Mouse (Mus musculus): ENCODE measurements around the gene Stxbp5. TPM values are rescaled to one million over a fixed set of nuclear protein-coding genes. Genes with fewer than 3 reads are reported as not detected.
A peak's percentile ranks its signal among the peaks of the same experiment; 100 is the strongest.

The Stxbp5 gene
- polyA plus RNA-seq (2015; fragmentation: Nextera tagmentation; extraction: Ambion mirVana), result 6.3 TPM in 2 replicates

- no peaks in the 10 kb centered on the region for H3K9me3 ChIP-seq
- peak within 1 kb of the TSS; percentile 97 for H3K27ac ChIP-seq
- peak within 1 kb of the TSS; percentile 96 for H3K9ac ChIP-seq
- 0 out of 2 replicates have a peak, but pooled peaks cover 5% of the 10 kb centered on the region for H3K4me1 ChIP-seq
- no peaks in the 10 kb centered on the region for H3K36me3 ChIP-seq
- H3K4me3 ChIP-seq (replicated peaks), result peak within 1 kb of the TSS; percentile 88
- WGBS, result under 1% methylated on average over 41 of the region's 52 CpGs
- ATAC-seq (ENCODE audit: insufficient read depth, low FRiP score, low read depth), result peak; percentile 45; the same call in 1 of the 2 replicates
- H3K4me2 ChIP-seq, result peak within 1 kb of the TSS; percentile 97
- no peaks in the 10 kb centered on the region for H3K27me3 ChIP-seq (replicated peaks)
Observed at GRCm38 (mm10) chr10:9901071-9901696, at the start of gene Stxbp5. Gene Stxbp5, minus strand, starts transcription at chr10:9901079.

- no peak for ATAC-seq (ENCODE audit: insufficient read depth, low FRiP score, low read depth)
- no peaks in the 10 kb centered on the region for H3K36me3 ChIP-seq
- no peaks in the 10 kb centered on the region for H3K27me3 ChIP-seq (replicated peaks)
- no peak overlapping the region for H3K27ac ChIP-seq
- H3K9me3 ChIP-seq, result no peaks in the 10 kb centered on the region
- no peaks in the 10 kb centered on the region for H3K4me1 ChIP-seq
- H3K9ac ChIP-seq, result no peak overlapping the region
- H3K4me3 ChIP-seq (replicated peaks), result no peak overlapping the region
- WGBS, result 80% methylated on average over 5 of the region's 5 CpGs
- H3K4me2 ChIP-seq, result no peak overlapping the region
Observed at GRCm38 (mm10) chr10:9912395-9912794, 11.5 kb upstream of the Stxbp5 start.

- Histone ChIP-seq H3K4me1 (no peaks in the 10 kb centered on the region), H3K4me2 (no peak overlapping the region), H3K27ac (no peak overlapping the region), H3K36me3 (no peaks in the 10 kb centered on the region), H3K27me3 (replicated peaks) (no peaks in the 10 kb centered on the region), H3K9me3 (no peaks in the 10 kb centered on the region), H3K9ac (no peak overlapping the region), H3K4me3 (replicated peaks) (no peak overlapping the region)
- WGBS, result 69% methylated on average over 8 of the region's 8 CpGs
- no peak for ATAC-seq (ENCODE audit: insufficient read depth, low FRiP score, low read depth)
Observed at GRCm38 (mm10) chr10:9907919-9908502, 7.1 kb upstream of the Stxbp5 start.

- Histone ChIP-seq H3K4me1 (no peaks in the 10 kb centered on the region), H3K9ac (no peak overlapping the region)
- WGBS, result 84% methylated on average over 2 of the region's 2 CpGs
Observed at GRCm38 (mm10) chr10:9907519-9907918, 6.6 kb upstream of the Stxbp5 start.

GRCm38 (mm10) chr10:9906185-9906584 is 5.3 kb upstream of the Stxbp5 start:
- Histone ChIP-seq H3K4me1 (no peaks in the 10 kb centered on the region), H3K27me3 (replicated peaks) (no peaks in the 10 kb centered on the region), H3K9ac (no peak overlapping the region), H3K4me3 (replicated peaks) (no peak overlapping the region), H3K27ac (no peak overlapping the region), H3K9me3 (no peaks in the 10 kb centered on the region), H3K4me2 (no peak overlapping the region), H3K36me3 (no peaks in the 10 kb centered on the region)
- WGBS, result 46% methylated on average over 3 of the region's 3 CpGs
- ATAC-seq (ENCODE audit: insufficient read depth, low FRiP score, low read depth), result no peak

More at GRCm38 (mm10) chr10:9907519-9907918, 6.6 kb upstream of the Stxbp5 start:
- H3K4me3 ChIP-seq (replicated peaks), result no peak overlapping the region
- no peaks in the 10 kb centered on the region for H3K36me3 ChIP-seq
- H3K9me3 ChIP-seq, result no peaks in the 10 kb centered on the region
- H3K27ac ChIP-seq, result no peak overlapping the region
- no peak for ATAC-seq (ENCODE audit: insufficient read depth, low FRiP score, low read depth)
- H3K27me3 ChIP-seq (replicated peaks), result no peaks in the 10 kb centered on the region
- no peak overlapping the region for H3K4me2 ChIP-seq

- Histone ChIP-seq H3K4me2 (peak overlapping the region; percentile 97), H3K27ac (peak overlapping the region; percentile 97), H3K4me1 (0 out of 2 replicates have a peak, but pooled peaks cover 5% of the 10 kb centered on the region), H3K36me3 (no peaks in the 10 kb centered on the region), H3K27me3 (replicated peaks) (no peaks in the 10 kb centered on the region), H3K9ac (peak overlapping the region; percentile 96; the same call in 1 of the 2 replicates), H3K9me3 (no peaks in the 10 kb centered on the region), H3K4me3 (replicated peaks) (peak overlapping the region; percentile 88)
- peak; percentile 94 for ATAC-seq (ENCODE audit: insufficient read depth, low FRiP score, low read depth)
- 0% methylated on average over 16 of the region's 16 CpGs for WGBS
Observed at GRCm38 (mm10) chr10:9901697-9902239, 889 bp upstream of the Stxbp5 start.

- H3K4me3 ChIP-seq (replicated peaks), result peak overlapping the region; percentile 88
- H3K36me3 ChIP-seq, result no peaks in the 10 kb centered on the region
- H3K9ac ChIP-seq, result peak overlapping the region; percentile 96
- peak overlapping the region; percentile 97 for H3K27ac ChIP-seq
- H3K4me2 ChIP-seq, result peak overlapping the region; percentile 97
- H3K4me1 ChIP-seq, result 0 out of 2 replicates have a peak, but pooled peaks cover 5% of the 10 kb centered on the region
- no peaks in the 10 kb centered on the region for H3K27me3 ChIP-seq (replicated peaks)
- ATAC-seq (ENCODE audit: insufficient read depth, low FRiP score, low read depth), result peak; percentile 36
- WGBS, result under 1% methylated on average over 59 of the region's 81 CpGs
- H3K9me3 ChIP-seq, result no peaks in the 10 kb centered on the region
Observed at GRCm38 (mm10) chr10:9900315-9901070, 386 bp downstream of the Stxbp5 start.

GRCm38 (mm10) chr10:9899816-9900215 is 1.1 kb downstream of the Stxbp5 start:
- H3K9ac ChIP-seq, result no peak overlapping the region
- H3K36me3 ChIP-seq, result no peaks in the 10 kb centered on the region
- WGBS, result 3% methylated on average over 15 of the region's 15 CpGs
- 0 out of 2 replicates have a peak, but pooled peaks cover 5% of the 10 kb centered on the region for H3K4me1 ChIP-seq
- no peak overlapping the region for H3K27ac ChIP-seq
- no peak for ATAC-seq (ENCODE audit: insufficient read depth, low FRiP score, low read depth)
- no peaks in the 10 kb centered on the region for H3K27me3 ChIP-seq (replicated peaks)
- H3K9me3 ChIP-seq, result no peaks in the 10 kb centered on the region
- peak overlapping the region; percentile 97 for H3K4me2 ChIP-seq
- peak overlapping the region; percentile 88 for H3K4me3 ChIP-seq (replicated peaks)

- peak overlapping the region; percentile 97 for H3K4me2 ChIP-seq
- H3K27ac ChIP-seq, result no peak overlapping the region
- no peak for ATAC-seq (ENCODE audit: insufficient read depth, low FRiP score, low read depth)
- 0 out of 2 replicates have a peak, but pooled peaks cover 5% of the 10 kb centered on the region for H3K4me1 ChIP-seq
- H3K9me3 ChIP-seq, result no peaks in the 10 kb centered on the region
- 13% methylated on average over 7 of the region's 7 CpGs for WGBS
- no peak overlapping the region for H3K9ac ChIP-seq
- peak overlapping the region; percentile 88 for H3K4me3 ChIP-seq (replicated peaks)
- H3K27me3 ChIP-seq (replicated peaks), result no peaks in the 10 kb centered on the region
- no peaks in the 10 kb centered on the region for H3K36me3 ChIP-seq
Observed at GRCm38 (mm10) chr10:9899086-9899485, 1.8 kb downstream of the Stxbp5 start.

GRCm38 (mm10) chr10:9897852-9898251 is 3.0 kb downstream of the Stxbp5 start:
- H3K9me3 ChIP-seq, result no peaks in the 10 kb centered on the region
- WGBS, result 68% methylated on average over 5 of the region's 5 CpGs
- H3K27me3 ChIP-seq (replicated peaks), result no peaks in the 10 kb centered on the region
- H3K4me1 ChIP-seq, result 0 out of 2 replicates have a peak, but pooled peaks cover 5% of the 10 kb centered on the region
- H3K36me3 ChIP-seq, result no peaks in the 10 kb centered on the region
- no peak overlapping the region for H3K4me3 ChIP-seq (replicated peaks)
- H3K27ac ChIP-seq, result no peak overlapping the region
- ATAC-seq (ENCODE audit: insufficient read depth, low FRiP score, low read depth), result no peak
- H3K9ac ChIP-seq, result no peak overlapping the region
- 0 out of 2 replicates have a peak overlapping the region, but pooled peaks have one; percentile 5 for H3K4me2 ChIP-seq

GRCm38 (mm10) chr10:9893562-9893961 is 7.3 kb downstream of the Stxbp5 start:
- H3K4me2 ChIP-seq, result no peak overlapping the region
- 45% methylated on average over 2 of the region's 2 CpGs for WGBS
- H3K4me3 ChIP-seq (replicated peaks), result no peak overlapping the region
- H3K4me1 ChIP-seq, result no peaks in the 10 kb centered on the region
- H3K27ac ChIP-seq, result no peak overlapping the region
- ATAC-seq (ENCODE audit: insufficient read depth, low FRiP score, low read depth), result no peak
- H3K27me3 ChIP-seq (replicated peaks), result no peaks in the 10 kb centered on the region
- no peaks in the 10 kb centered on the region for H3K9me3 ChIP-seq
- no peaks in the 10 kb centered on the region for H3K36me3 ChIP-seq
- no peak overlapping the region for H3K9ac ChIP-seq

Measured in stomach, embryonic 15.5 days (tissue).